Mouse (Mus musculus) lung, postnatal 14 days (tissue): Measurements from ENCODE around the gene Gm49711.

Source experiments
- DNase-seq: peaks from one replicate; pipeline ENCODE4 v3.0.0; 2021

Gene Gm49711

GRCm38 (mm10) chr16:92057852-92058643 is at the start of gene Gm49711, which contains the start of the genes Mrps6 and Slc5a3:
Gm49711 (plus strand) TSS chr16:92058316.
Mrps6 (plus strand) TSS chr16:92058270.
Slc5a3 (plus strand) TSS chr16:92058322.
- DNase-seq, result peak; percentile 87

GRCm38 (mm10) chr16:92009586-92009985 is 48.5 kb upstream of the Gm49711 start:
- no peak for DNase-seq

GRCm38 (mm10) chr16:92016792-92017191 is 41.3 kb upstream of the Gm49711 start:
- no peak for DNase-seq

- DNase-seq, result peak; percentile 43
Observed at GRCm38 (mm10) chr16:92019141-92020118, 38.7 kb upstream of the Gm49711 start.

- DNase-seq, result no peak
Observed at GRCm38 (mm10) chr16:92021656-92022400, 36.3 kb upstream of the Gm49711 start.

GRCm38 (mm10) chr16:92022494-92023283 is 35.4 kb upstream of the Gm49711 start:
- DNase-seq, result no peak

- no peak for DNase-seq
Observed at GRCm38 (mm10) chr16:92033286-92033685, 24.8 kb upstream of the Gm49711 start.

GRCm38 (mm10) chr16:92034676-92035075 is 23.4 kb upstream of the Gm49711 start:
- DNase-seq, result no peak

- no peak for DNase-seq
Observed at GRCm38 (mm10) chr16:92036701-92037100, 21.4 kb upstream of the Gm49711 start.

- no peak for DNase-seq
Observed at GRCm38 (mm10) chr16:92037891-92038607, 20.1 kb upstream of the Gm49711 start.

- DNase-seq, result peak; percentile 16
Observed at GRCm38 (mm10) chr16:92039421-92039820, 18.7 kb upstream of the Gm49711 start.

GRCm38 (mm10) chr16:92039966-92040365 is 18.1 kb upstream of the Gm49711 start:
- no peak for DNase-seq

- DNase-seq, result no peak
Observed at GRCm38 (mm10) chr16:92051777-92052310, 6.3 kb upstream of the Gm49711 start.

GRCm38 (mm10) chr16:92052569-92052968 is 5.5 kb upstream of the Gm49711 start:
- DNase-seq, result no peak

- no peak for DNase-seq
Observed at GRCm38 (mm10) chr16:92056711-92057110, 1.4 kb upstream of the Gm49711 start.

- no peak for DNase-seq
Observed at GRCm38 (mm10) chr16:92057456-92057851, 662 bp upstream of the Gm49711 start.

- DNase-seq, result peak; percentile 16
Observed at GRCm38 (mm10) chr16:92058644-92059620, 816 bp downstream of the Gm49711 start.

- no peak for DNase-seq
Observed at GRCm38 (mm10) chr16:92060213-92060612, 2.1 kb downstream of the Gm49711 start.

- no peak for DNase-seq
Observed at GRCm38 (mm10) chr16:92061586-92061985, 3.5 kb downstream of the Gm49711 start.

GRCm38 (mm10) chr16:92062832-92063231 is 4.7 kb downstream of the Gm49711 start:
- no peak for DNase-seq
